Mouse (Mus musculus): Measurements from ENCODE around the gene Hsf2bp. TPM values are rescaled to one million over a fixed set of nuclear protein-coding genes. Genes with fewer than 3 reads are reported as not detected.

The Hsf2bp gene
- total RNA-seq (2021) = 1 to 10 TPM in 1 of 2 experiments, under 1 TPM in 1; 0.71 to 1.4 TPM
- long read RNA-seq, partial matches to known transcripts = 0 of 2 reads
- long read RNA-seq, other reads (novel, unspliced or antisense) = 1 of 2 reads

DNA sequence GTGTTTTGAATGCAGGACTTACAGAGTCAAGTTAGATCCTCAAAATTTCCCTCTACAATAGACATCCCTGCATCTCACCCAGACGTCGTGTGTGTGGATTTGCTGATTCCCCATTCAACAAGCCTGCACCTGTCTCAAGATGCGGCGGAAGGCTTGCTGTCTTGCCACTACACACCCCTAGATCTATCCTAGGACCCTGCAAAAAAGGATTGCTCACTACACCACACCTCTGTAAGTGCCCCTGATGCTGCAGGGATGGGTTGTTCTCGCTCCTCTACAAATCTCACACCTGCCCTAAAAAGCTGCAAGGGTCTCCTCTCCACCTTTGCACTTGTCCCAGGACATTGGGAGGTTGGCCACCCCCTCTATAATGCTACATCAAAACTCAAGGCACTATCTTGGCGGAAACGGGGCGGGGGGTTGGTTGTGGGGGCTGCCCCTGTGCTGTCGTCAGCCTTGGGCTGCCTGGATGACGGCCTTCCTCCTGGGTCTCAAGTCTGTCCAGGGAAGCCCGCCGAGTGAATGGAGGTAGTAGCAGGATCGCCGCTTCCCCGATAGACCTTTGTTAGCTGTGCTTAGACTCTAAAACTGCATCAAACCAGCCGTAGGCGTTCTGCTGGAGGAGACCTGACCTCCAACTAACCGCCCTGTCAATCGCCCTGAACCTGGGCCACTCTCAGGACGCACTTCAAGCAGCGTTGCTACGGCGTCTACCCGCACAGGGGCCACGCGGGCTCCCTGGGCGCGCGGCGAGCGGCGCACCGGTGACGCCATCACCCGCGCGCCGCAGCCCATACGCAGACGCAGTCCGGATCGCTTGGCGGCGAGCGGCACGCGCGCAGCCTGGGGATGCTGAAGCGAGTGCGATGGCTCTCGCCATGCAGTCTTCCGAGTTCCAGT is at the start of gene Hsf2bp, which contains the start of gene Rrp1b:
TSS of gene Hsf2bp (minus strand) at position 741 of the 900 bp plus-strand sequence.
TSS of gene Rrp1b (plus strand) at position 492 of the 900 bp plus-strand sequence.
- peak; percentile 75 to 80 for DNase-seq (ENCODE audit: low spot score in 2 of 2)

DNA sequence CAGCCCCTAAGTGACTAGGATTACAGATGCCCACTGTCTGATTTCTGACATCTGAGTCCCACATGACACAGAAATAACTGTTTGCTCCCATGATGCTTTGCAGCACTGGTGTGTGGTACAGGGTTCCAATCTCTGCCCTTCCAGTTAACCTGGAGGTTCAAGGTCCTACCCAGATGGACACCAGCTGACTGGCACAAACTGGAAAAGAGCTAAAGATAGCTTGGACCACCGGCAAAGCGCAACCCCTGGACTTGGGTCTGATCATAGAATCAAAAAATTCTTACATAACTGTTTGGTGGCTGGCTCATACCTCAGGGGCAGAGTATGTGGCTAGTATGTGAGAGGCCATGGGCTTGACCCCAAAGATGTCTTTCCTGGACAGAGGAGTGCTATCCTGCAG is 47.2 kb upstream of the Hsf2bp start:
- no peak for DNase-seq (ENCODE audit: low spot score in 2 of 2)

DNA sequence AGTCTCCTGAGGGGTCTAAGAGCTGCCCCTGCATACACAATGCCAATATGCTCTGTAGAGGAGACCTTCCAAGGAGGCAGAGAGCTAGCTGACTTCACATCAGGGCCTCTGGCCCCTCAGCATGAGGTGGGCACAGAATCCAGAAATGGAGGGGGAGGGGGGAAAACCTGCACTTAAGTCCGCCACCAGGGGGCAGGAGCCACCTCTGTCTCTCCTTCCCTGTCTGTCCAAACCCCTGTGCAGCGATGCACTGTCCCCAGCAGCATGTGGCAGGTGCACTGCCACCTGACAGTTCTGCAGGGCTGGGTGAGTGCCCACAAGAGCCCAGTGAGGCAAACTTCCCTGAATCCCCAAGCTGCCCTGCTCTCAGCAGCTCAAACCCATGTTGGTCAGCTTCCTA is 39.0 kb upstream of the Hsf2bp start:
- DNase-seq (ENCODE audit: low spot score in 2 of 2) = peak; percentile 65 to 72

DNA sequence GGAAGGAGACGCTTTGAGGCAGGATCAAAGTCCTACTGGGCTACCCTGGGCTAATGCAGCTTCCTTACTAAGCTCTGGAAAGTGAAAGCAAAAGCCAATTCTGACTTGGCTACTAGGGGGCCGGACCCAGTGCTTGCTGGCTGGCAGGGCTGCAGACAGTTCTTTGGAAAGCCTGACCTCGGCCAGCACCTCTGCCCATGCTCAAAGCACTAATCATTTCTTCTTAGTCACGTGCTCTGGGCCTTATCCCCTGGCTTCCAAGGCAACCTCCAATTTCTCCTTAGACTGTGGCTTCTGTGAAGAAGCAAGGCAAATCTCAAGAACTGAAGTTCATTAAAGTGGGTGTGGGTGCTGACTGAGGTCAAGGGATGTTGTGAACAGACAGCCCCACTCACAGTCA is 38.5 kb upstream of the Hsf2bp start:
- DNase-seq (ENCODE audit: low spot score in 2 of 2) = no peak

DNA sequence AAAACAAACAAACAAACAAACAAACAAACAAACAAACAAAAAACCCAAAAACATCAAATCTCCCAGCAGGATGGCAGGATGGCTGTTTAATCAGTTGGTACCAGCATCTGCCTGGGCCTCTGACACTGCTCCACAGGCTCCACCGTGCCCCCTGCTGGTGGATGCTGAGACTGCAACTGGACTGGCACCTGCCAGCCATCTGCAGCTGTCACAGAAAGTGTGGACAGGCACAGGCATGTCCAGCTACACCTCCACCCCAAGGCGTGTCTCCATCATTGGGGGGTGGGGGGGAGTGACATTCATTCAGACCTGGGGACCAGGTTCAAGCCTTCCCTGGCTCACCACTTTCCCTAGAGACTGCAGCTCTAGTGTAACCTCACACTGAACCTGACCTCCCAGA is 37.2 kb upstream of the Hsf2bp start:
- peak; percentile 90 to 92 for DNase-seq (ENCODE audit: low spot score in 2 of 2)

DNA sequence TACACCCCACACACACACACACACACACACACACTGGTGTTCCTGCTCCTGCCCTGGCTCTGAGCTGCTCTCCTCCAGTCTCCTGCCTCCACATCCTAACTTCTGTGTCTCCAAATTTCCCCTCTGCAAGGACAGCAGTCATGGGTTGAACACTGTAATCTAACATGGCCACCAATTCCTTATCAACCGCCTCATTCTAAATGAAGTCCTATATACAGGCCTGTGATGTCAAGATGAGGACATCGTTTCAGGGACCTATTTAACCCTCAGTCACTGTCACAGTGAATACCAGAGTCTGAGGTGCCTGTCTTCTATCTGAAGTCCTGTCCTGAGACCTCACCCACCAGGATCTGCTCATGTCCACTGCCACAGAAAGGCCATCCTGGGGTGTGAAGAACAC is 32.7 kb upstream of the Hsf2bp start:
- no peak for DNase-seq (ENCODE audit: low spot score in 2 of 2)

DNA sequence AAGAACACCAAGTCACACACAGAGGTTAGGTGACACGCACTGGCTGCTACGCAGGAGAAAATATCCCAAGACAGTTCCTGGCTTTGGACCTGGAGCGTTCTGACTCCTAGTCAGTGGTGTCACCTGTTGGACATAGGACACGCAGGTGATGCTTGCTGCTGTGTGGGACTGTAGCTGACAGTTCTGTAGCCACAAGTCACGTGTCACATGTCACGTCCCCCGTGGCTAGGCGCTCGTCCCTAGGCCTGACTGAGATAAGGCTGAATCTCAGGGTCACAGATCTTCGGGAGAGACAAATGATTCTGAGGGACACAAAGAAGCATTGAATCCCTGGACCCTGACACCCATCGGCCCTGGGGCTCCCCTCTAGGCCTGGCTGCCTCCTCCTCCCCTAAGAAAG is 32.2 kb upstream of the Hsf2bp start:
- DNase-seq (ENCODE audit: low spot score in 2 of 2) = no peak

DNA sequence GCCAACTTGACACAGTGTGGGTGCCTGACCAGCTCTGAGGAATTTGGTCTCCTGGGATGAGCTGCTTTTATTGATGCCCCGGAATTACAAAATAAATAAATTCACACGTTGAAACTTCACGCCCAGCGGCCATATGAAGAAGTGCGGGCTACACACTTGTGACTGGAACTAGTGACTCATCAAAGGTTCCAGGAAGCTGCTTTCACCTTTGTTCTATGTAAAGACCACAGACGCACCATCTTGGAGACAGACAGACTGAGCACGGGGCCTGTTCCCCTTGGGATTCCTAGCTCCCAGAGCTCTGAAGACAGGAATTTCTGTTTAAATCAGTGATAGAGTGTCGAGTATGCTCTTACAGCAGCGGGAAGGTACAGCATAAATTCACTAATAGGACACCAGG is 31.4 kb upstream of the Hsf2bp start:
- no peak for DNase-seq (ENCODE audit: low spot score in 2 of 2)

DNA sequence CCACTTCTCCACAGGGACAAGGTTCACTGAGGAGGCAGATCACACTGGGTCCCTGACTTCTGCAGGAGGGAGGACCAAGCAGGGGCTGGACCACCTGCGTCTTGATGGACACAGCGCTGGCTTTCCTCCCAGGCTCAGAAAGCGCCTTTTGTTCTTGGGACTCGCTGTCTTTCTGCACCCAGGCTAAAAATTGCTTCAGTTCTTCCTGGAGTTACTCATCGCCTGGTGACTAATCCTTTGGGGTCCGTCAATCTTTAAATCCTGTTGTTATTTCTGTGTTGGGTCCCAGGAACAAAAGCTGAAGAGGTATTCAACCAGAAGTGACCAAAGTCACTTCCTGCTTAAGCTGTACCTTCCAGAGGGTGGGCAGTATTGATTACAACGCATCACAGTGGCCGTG is 28.6 kb upstream of the Hsf2bp start:
- DNase-seq (ENCODE audit: low spot score in 2 of 2) = peak in 1 of 2 experiments; percentile 21

DNA sequence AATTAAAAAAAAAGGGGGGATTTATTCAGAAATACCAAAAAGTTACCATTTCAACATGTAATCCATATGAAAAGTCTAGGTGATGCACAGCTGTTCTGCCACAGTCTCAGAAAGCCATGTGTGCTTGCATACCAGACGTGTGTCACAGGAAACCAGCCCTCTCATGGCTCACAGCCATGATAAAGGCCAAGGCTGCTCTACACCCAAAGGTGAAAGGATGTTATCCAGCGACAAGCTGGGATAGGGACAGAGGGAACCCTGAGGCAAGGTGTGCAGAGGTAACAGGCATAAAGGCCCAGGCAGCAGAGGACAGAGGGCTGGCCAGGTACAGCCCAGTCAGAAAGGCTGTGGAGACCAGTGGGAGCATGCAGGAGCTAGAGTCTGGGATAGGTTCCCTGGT is 27.5 kb upstream of the Hsf2bp start:
- DNase-seq (ENCODE audit: low spot score in 2 of 2) = no peak

DNA sequence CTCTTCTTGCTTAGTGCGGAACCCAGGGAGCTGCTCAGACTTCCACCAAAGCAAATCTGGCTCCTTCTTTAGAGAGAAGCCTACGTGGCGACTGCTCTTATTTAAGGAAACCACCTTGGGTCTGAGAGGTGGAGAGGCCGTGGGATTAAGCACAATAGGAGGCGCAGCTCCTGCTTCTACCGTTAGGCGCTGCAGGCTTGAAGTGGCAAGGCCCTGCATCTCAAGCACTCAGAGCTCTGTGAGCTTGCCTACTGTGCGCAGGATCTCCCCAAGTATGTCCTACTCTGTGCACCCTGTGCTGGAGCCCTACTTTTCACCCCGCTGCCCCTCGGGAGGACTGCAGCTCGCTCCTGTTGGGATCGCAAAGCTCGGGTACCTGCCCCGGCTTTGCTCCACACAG is 25.1 kb upstream of the Hsf2bp start:
- DNase-seq (ENCODE audit: low spot score in 2 of 2) = no peak

DNA sequence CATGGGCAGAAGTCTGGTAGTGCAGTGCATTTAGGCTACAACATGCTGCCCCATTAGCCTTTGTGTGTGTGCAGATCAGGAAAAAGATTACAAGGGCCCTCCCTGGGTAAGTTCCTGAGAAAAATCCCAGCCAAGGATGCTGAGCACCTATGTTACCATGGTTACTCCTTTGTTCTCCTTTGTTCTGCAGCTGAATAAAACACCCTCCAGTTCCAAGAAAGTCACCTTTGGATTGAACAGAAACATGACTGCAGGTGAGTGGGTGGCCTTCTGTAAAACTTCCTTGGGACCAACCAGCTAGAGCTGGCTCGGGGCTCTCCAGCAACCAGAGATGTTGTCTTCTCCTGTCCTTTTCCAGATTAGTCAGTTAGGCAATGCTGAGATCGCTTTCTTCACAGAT is 22.9 kb upstream of the Hsf2bp start:
- DNase-seq (ENCODE audit: low spot score in 2 of 2) = no peak

DNA sequence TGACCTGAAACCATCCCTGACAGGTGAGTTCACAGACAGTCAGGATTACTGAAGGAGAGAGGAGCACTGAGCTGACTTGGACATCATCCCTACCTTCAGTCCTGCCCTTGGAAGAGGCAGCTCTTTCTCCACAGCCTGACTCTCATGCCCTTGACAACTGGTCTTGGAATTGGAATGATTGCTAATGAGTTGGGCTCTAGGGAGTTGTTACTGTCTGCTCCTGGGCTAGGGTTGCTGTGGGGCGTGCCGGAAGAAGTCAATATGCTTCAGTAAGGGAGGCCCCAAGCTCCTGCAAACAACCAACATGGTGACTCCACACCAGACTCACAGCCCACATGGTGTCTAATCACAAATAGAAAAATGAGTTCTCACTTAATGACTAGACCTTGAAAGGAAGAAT is 21.7 kb upstream of the Hsf2bp start:
- DNase-seq (ENCODE audit: low spot score in 2 of 2) = no peak

DNA sequence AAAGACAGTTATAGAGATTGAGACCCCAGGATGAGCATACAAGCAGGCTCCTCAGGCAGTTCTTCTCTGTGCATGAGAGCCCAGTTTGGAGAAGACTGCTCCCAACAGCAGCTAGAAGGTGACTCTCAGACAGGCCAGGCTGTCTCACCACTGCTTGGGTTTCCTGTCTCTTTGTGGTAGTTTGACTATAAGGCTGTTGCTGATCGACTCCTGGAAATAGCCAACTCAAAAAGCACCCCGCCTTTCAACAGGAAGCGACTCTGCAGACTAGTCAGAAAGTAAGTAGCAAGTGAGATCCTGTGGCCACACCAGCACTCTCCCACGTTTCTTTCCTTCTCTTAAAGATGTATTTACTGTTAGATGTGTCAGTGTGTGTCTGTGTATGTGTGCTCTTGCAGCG is 17.5 kb upstream of the Hsf2bp start:
- DNase-seq (ENCODE audit: low spot score in 2 of 2) = no peak

DNA sequence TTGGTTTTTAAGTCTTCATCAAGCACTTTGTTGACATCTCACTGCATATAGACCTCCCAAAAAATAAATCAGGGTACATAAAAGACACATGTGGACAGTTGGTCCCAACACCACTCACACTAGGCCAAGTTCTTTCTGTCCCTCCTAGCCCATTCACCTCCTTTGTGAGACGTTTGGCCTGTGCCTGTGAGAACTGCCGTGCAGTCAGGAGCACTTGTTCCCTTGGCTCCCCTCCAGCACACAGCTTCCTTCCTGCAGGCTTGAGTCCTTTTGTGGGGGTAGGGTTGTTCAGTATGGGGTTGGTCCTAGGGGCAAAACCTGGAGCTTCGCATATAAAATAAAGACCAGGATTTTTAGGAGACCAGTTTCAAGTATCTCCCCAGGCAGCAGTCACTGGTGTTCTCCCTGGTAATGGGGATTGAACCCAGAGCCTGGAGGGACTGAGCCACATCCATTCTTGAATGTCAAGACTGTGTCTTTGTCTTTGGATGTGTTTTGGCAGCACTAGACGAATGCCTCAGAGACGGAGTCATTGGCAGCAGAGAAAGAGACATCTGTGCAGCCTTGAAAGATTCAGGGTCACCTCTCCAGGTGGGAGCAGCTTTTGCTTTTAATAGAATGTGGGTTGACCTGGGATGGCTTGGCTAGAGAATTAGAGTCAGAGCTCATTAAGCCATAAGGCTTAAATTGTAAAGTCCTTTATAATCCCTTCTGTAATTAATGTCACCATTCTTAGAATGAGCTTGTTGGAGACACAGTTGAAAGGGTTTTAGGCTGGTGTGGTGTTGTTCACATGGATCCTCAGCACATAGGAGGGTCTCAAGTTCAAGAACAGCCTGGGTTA is 16.3 kb upstream of the Hsf2bp start:
- DNase-seq (ENCODE audit: low spot score in 2 of 2) = peak in 1 of 2 experiments; percentile 41

DNA sequence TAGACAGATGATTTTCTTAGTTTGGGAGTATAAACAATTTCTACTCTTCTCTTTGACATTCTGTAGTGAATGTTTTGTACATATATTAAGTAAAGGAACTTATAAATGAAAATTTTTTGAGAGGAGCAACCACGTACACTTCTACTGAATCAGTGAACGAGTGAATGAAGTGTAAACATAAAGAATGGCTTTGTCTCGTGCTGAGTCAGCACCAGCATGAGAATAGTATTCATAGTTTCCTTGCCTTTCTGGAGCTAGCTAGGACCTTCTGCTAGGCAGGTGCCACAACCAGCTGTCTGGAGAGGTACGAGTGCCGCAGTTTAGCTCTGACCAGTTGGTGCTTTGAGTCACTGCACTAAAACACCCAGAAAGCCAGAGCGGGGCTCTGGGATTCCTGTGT is 14.5 kb upstream of the Hsf2bp start:
- no peak for DNase-seq (ENCODE audit: low spot score in 2 of 2)

DNA sequence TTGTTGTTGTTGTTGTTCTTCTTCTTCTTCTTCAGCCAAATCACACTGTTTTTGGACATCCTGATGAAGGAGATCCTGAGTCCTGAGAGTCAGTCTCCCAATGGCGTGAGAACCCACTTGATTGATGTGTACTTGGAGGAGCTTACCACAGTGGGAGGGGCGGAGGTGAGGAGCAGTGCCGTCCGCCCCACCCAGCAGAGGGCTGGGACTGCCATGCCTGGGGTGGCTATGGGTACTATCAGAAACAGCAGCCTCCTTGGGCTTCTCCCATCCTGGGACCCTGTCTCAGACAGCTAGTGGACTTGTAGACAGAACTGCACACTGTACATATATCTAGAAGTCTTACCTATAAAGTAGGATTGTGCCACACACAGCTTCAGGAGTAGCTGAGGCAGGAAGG is 13.8 kb upstream of the Hsf2bp start:
- DNase-seq (ENCODE audit: low spot score in 2 of 2) = no peak

DNA sequence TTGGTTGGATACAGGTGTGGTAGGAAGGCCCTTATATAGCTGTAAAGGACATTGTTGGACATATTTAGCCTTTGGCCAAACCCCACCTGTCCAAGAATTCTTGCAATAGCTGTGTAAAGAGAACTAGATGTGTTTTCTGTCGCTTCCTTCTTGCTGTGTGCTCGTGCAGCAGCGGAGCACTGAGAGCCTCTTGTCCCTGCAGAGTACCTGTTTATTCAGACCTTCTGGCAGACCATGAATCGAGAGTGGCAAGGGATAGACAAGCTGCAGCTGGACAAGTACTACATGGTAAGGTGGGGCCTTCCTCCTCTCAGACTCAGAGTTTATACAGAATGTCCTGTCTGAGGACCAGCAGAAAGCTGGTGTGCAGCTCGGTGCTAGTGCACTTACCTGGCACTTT is 12.2 kb upstream of the Hsf2bp start:
- DNase-seq (ENCODE audit: low spot score in 2 of 2) = no peak

DNA sequence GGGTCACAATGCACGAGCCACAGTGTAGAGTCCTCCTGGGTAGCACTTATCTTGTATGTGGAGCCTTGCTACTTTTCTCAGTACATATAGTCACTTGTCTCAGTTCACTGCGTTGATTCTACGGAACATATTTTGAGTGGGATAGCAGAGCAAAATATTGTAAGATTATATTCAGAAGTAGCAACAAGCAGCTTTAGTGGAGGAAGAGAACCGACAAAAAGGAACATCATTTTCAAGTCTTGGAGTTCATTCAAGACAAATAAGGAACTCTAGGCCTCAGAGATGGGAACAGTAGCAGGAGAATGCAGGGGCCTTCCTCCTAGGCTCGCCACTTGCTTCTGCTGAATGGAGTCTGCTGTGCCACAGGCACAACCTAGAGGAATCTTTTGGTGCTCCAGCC is 10.4 kb upstream of the Hsf2bp start:
- DNase-seq (ENCODE audit: low spot score in 2 of 2) = no peak

DNA sequence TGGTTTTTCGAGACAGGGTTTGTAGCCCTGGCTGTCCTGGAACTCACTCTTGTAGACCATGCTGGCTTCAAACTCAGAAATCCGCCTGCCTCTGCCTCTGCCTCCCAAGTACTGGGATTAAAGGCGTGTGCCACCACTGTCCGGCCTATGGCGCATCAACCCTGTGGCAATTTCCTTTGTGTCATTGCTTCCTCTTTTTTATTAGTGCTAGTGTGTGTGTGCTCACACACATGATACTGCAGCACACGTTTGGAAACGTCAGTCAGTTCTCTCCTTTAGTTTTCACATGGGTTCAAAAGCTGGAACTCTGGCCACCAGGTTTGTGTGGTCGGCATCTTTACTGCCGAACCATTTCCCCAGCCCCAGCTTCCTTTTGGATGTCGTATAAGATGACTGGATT is 4.1 kb upstream of the Hsf2bp start:
- no peak for DNase-seq (ENCODE audit: low spot score in 2 of 2)

DNA sequence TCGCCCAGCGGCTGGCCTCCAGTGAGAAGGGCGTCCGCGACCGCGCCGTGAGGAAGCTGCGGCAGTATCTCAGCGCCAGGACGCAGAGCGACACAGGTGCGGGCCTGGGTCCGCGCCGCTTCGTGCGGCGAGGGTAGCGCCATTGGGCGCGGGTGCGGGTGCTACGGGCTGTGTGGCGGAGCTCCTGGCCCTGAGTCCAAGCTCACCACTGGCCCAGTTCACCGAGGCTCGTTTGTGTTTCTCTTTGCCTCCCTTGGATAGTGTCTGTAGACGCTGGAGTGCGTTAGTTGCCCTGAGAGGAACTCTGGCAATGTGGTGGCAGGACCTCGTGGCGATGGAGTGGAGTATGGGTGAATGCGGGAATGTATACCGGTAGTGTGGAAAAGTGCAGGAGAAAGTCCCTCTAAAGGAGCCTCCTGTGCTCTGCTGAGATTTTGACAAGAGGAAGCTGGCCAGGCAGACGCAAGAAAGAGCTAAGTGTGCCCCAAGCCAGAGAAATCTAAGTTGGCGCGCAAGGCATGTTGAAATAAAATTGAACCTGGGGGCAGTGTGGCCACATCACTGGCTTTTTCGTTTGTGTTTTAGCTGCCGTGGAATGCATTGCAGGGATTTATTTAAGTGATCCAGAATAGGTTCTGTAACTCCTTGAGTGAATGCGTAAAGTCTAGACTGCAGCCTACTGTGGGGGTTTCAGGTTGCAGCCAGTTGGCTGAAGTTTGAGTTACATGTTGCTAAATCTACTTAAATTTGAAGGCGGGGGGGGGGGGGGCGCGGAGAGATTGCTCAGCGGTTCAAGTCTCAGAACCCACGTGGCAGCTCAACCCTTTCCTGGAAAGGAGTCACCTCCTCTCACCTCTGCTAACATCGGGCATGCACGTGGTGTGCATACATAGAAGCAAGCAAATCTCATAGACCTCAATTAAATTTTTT is 625 bp upstream of the Hsf2bp start:
- DNase-seq (ENCODE audit: low spot score in 2 of 2) = peak in 1 of 2 experiments; percentile 19
